Comparison of ENCODE assay signal across 21 mouse cellular contexts in genomic region chr8:72291104-72291503, GRCm38 (mm10). TPM values are rescaled to one million over a fixed set of nuclear protein-coding genes. Genes with fewer than 3 reads are reported as not detected.
DNase-seq lines count a peak whose midpoint lies in the region; ATAC-seq and TF ChIP-seq lines count a peak whose summit lies in the region.
"Had no signal": no experiment of that assay in that cellular context is flagged by ENCODE, and none has a peak within 500 bp of the region (broad histone marks: within the 10 kb centered on the region; RNA-seq: fewer than 3 reads in every experiment).

No protein-coding gene starts in this region.

- 83% methylated on average over 2 of the region's 2 CpGs for WGBS in hindbrain, embryonic 12.5 days
- 87% methylated on average over 2 of the region's 2 CpGs for WGBS in lung, adult 2 months

- no peak overlapping the region for H3K27ac ChIP-seq in hindbrain, embryonic 12.5 days
- H3K27ac ChIP-seq: embryonic facial prominence, embryonic 12.5 days; forebrain, embryonic 12.5 days; gastrocnemius, adult 2 months; intestine, embryonic 15.5 days had no signal

- H3K4me1 ChIP-seq in E14TG2a.4 (replicated peaks; ENCODE audit: low read depth, low read length), result peaks cover 42% of the 10 kb centered on the region
- H3K4me1 ChIP-seq in hindbrain, embryonic 12.5 days, result 0 out of 2 replicates have a peak, but pooled peaks cover 3% of the 10 kb centered on the region
- H3K4me1 ChIP-seq in lung, adult 2 months (ENCODE audit: control insufficient read depth, insufficient read depth, low read length), result peaks cover 6% of the 10 kb centered on the region
- H3K4me1 ChIP-seq: embryonic facial prominence, embryonic 12.5 days; forebrain, embryonic 12.5 days had no signal

- H3K4me3 ChIP-seq in E14TG2a.4 (replicated peaks; ENCODE audit: low read length), result peak overlapping the region; percentile 37
- no peak overlapping the region for H3K4me3 ChIP-seq in hindbrain, embryonic 12.5 days
- no peak overlapping the region for H3K4me3 ChIP-seq in lung, adult 2 months (replicated peaks; ENCODE audit: extremely low read depth, low read depth, low read length)
- H3K4me3 ChIP-seq: embryonic facial prominence, embryonic 12.5 days; forebrain, embryonic 12.5 days; gastrocnemius, adult 2 months; heart, embryonic 12.5 days; intestine, embryonic 15.5 days had no signal

- TF ChIP-seq POLR2A in lung, adult 2 months (IDR thresholded peaks at IDR 0.05; ENCODE audit: borderline replicate concordance, extremely low read depth, low read depth, low read length), result no peak

- no peaks in the 10 kb centered on the region for H3K27me3 ChIP-seq in E14TG2a.4 (ENCODE audit: insufficient read depth, low read length)
- H3K27me3 ChIP-seq in hindbrain, embryonic 12.5 days, result no peaks in the 10 kb centered on the region
- H3K27me3 ChIP-seq: CH12.LX; embryonic facial prominence, embryonic 12.5 days; forebrain, embryonic 12.5 days; heart, embryonic 12.5 days; intestine, embryonic 15.5 days had no signal

- no peak overlapping the region for H3K9ac ChIP-seq in hindbrain, embryonic 12.5 days
- H3K9ac ChIP-seq: embryonic facial prominence, embryonic 12.5 days; forebrain, embryonic 12.5 days; heart, embryonic 12.5 days; intestine, embryonic 15.5 days had no signal

- H3K9me3 ChIP-seq in E14TG2a.4 (ENCODE audit: low read length), result no peaks in the 10 kb centered on the region
- H3K9me3 ChIP-seq in hindbrain, embryonic 12.5 days (replicated peaks), result no peaks in the 10 kb centered on the region
- H3K9me3 ChIP-seq: embryonic facial prominence, embryonic 12.5 days; forebrain, embryonic 12.5 days; heart, embryonic 12.5 days; intestine, embryonic 15.5 days had no signal

- H3K4me2 ChIP-seq in hindbrain, embryonic 12.5 days (replicated peaks), result no peak overlapping the region
- H3K4me2 ChIP-seq: embryonic facial prominence, embryonic 12.5 days; forebrain, embryonic 12.5 days; heart, embryonic 12.5 days; intestine, embryonic 15.5 days had no signal

- no peaks in the 10 kb centered on the region for H3K36me3 ChIP-seq in E14TG2a.4 (ENCODE audit: insufficient read depth, low read length)
- H3K36me3 ChIP-seq in hindbrain, embryonic 12.5 days, result no peaks in the 10 kb centered on the region
- H3K36me3 ChIP-seq: embryonic facial prominence, embryonic 12.5 days; forebrain, embryonic 12.5 days; heart, embryonic 12.5 days; intestine, embryonic 15.5 days had no signal

- DNase-seq in thymus, postnatal 0 days (ENCODE audit: low spot score), result peak; percentile 50
- DNase-seq in thymus, postnatal 14 days, result no peak
- DNase-seq in lung, adult 2 months, result no peak
- DNase-seq: adrenal gland, postnatal 25 days; cerebellum, adult 18-20 months; cerebellum, adult 9-11 months; embryo, embryonic 11 days; gastrocnemius, adult 2 months; gastrocnemius, postnatal 25 days; heart, postnatal 36 days; kidney, adult 18-20 months had no signal

- TF ChIP-seq CTCF in E14TG2a.4 (conservative IDR thresholded peaks at IDR 0.05; ENCODE audit: low read length), result no peak
- no peak for TF ChIP-seq CTCF in lung, adult 2 months (IDR thresholded peaks at IDR 0.05; ENCODE audit: insufficient read depth, low read length)

- ATAC-seq in inflammation-experienced regulatory T-cells, adult 6 months, result peak; percentile 36
- no peak for ATAC-seq in hindbrain, embryonic 12.5 days (ENCODE audit: low FRiP score)
- ATAC-seq: forebrain, embryonic 16.5 days; hindbrain, embryonic 16.5 days; intestine, embryonic 15.5 days had no signal

RNA-seq across cellular contexts. Expression of gene Gm10282, which starts 14.0 kb away (rescaled TPM):
- polyA plus RNA-seq in thymus, postnatal 0 days (2015; fragmentation: Nextera tagmentation; extraction: Ambion mirVana), result 32.8 and 33.9 TPM in 2 replicates
- polyA plus RNA-seq in inflammation-experienced regulatory T-cells, adult 6 months (2017; shearing (Covaris generic)), result 100 to 1,000 TPM in 1 of 3 experiments, 10 to 100 TPM in 2; 20.4 to 115 (median 45.5) TPM
- 19.1 and 21.2 TPM in 2 replicates for polyA plus RNA-seq in hindbrain, embryonic 12.5 days (2016; fragmentation: Nextera tagmentation; extraction: Ambion mirVana)
- polyA plus RNA-seq in lung, adult 2 months (2012; rRNA removed), result 0.53 and 1.8 TPM in 2 replicates

RNA-seq across cellular contexts. Expression of gene Klf2, which starts 27.7 kb away (rescaled TPM):
- polyA plus RNA-seq in thymus, postnatal 0 days (2015; fragmentation: Nextera tagmentation; extraction: Ambion mirVana), result 16.8 and 21.4 TPM in 2 replicates
- polyA plus RNA-seq in inflammation-experienced regulatory T-cells, adult 6 months (2017; shearing (Covaris generic)), result 10 to 100 TPM; 21.0 to 28.1 (median 24.3) TPM
- polyA plus RNA-seq in hindbrain, embryonic 12.5 days (2016; fragmentation: Nextera tagmentation; extraction: Ambion mirVana), result 9.4 and 10.3 TPM in 2 replicates
- polyA plus RNA-seq in lung, adult 2 months (2012; rRNA removed), result 144 and 340 TPM in 2 replicates

RNA-seq across cellular contexts. Expression of gene Ap1m1, which starts 51.3 kb away (rescaled TPM):
- 133 and 135 TPM in 2 replicates for polyA plus RNA-seq in thymus, postnatal 0 days (2015; fragmentation: Nextera tagmentation; extraction: Ambion mirVana)
- 100 to 1,000 TPM; 113 to 130 (median 120) TPM for polyA plus RNA-seq in inflammation-experienced regulatory T-cells, adult 6 months (2017; shearing (Covaris generic))
- polyA plus RNA-seq in hindbrain, embryonic 12.5 days (2016; fragmentation: Nextera tagmentation; extraction: Ambion mirVana), result 194 and 197 TPM in 2 replicates
- polyA plus RNA-seq in lung, adult 2 months (2012; rRNA removed), result 67.5 and 78.6 TPM in 2 replicates
